Comparison of ENCODE assay signal across 11 mouse cellular contexts in the genomic region with DNA sequence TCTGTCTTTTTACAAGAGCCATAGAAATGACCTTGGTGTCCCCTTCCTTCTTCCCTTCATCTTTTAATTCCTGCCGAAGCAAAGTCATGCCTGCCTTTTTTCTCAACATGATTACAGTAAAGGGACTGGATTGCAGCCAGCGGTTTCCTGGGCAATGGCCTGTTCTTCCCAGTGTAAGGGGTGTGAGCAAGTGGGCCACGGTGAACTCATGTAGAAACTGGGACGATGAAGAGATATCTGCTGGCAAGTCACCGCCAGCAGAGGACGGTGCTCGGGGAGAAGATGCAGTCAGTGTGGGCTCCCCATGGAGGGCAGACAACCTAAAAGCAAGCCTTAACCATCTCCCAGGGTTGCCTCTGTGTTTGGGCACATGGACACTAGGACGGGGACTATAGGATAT. TPM values are rescaled to one million over a fixed set of nuclear protein-coding genes. Genes with fewer than 3 reads are reported as not detected.
DNase-seq lines count a peak whose midpoint lies in the region; ATAC-seq and TF ChIP-seq lines count a peak whose summit lies in the region.
"Had no signal": no experiment of that assay in that cellular context is flagged by ENCODE, and none has a peak within 500 bp of the region (broad histone marks: within the 10 kb centered on the region; RNA-seq: fewer than 3 reads in every experiment).

No protein-coding gene starts in this region.

- no peak overlapping the region for H3K4me3 ChIP-seq in heart, postnatal 0 days (ENCODE audit: low read depth, low read length)
- H3K4me3 ChIP-seq in lung, postnatal 0 days (ENCODE audit: low read depth, low read length) = no peak overlapping the region
- H3K4me3 ChIP-seq: neural tube, embryonic 12.5 days had no signal

- H3K36me3 ChIP-seq in heart, postnatal 0 days (replicated peaks; ENCODE audit: control insufficient read depth, insufficient read depth, low read length) = no peaks in the 10 kb centered on the region
- no peaks in the 10 kb centered on the region for H3K36me3 ChIP-seq in lung, postnatal 0 days (ENCODE audit: insufficient read depth, low read length)
- H3K36me3 ChIP-seq: neural tube, embryonic 12.5 days had no signal

- 0 out of 2 replicates have a peak, but pooled peaks have one; percentile 8 for TF ChIP-seq CTCF in heart, postnatal 0 days (IDR thresholded peaks at IDR 0.05; ENCODE audit: low read depth)
- no peak; the same call in 1 of the 2 replicates for TF ChIP-seq CTCF in lung, postnatal 0 days (IDR thresholded peaks at IDR 0.05)

- WGBS in heart, postnatal 0 days = 14% methylated on average over 8 of the region's 8 CpGs
- WGBS in lung, postnatal 0 days = 36% methylated on average over 8 of the region's 8 CpGs

- H3K4me1 ChIP-seq in heart, postnatal 0 days (ENCODE audit: control insufficient read depth, insufficient read depth) = peaks cover 40% of the 10 kb centered on the region
- peaks cover 10% of the 10 kb centered on the region for H3K4me1 ChIP-seq in lung, postnatal 0 days (ENCODE audit: insufficient read depth, low read depth, low read length)

- no peaks in the 10 kb centered on the region for H3K9me3 ChIP-seq in heart, postnatal 0 days (replicated peaks; ENCODE audit: control insufficient read depth, low read length)
- no peaks in the 10 kb centered on the region for H3K9me3 ChIP-seq in lung, postnatal 0 days (ENCODE audit: low read length)
- H3K9me3 ChIP-seq: neural tube, embryonic 12.5 days had no signal

- no peak for ATAC-seq in heart, postnatal 0 days (ENCODE audit: insufficient read depth, low read depth)
- no peak for ATAC-seq in lung, postnatal 0 days
- ATAC-seq: forebrain, embryonic 14.5 days had no signal

- no peaks in the 10 kb centered on the region for H3K27me3 ChIP-seq in heart, postnatal 0 days (ENCODE audit: control insufficient read depth, insufficient read depth, low read length)
- no peaks in the 10 kb centered on the region for H3K27me3 ChIP-seq in lung, postnatal 0 days (replicated peaks; ENCODE audit: insufficient read depth, low read length)
- H3K27me3 ChIP-seq: neural tube, embryonic 12.5 days had no signal

- DNase-seq in adrenal gland, postnatal 14 days = peak; percentile 56
- DNase-seq in adrenal gland, postnatal 10 days = no peak
- peak; percentile 71 for DNase-seq in left cerebral cortex, postnatal 4 days
- DNase-seq in left cerebral cortex, postnatal 25 days (ENCODE audit: low spot score in 2 of 2) = no peak
- no peak for DNase-seq in heart, postnatal 0 days (ENCODE audit: low spot score)
- peak; percentile 44 for DNase-seq in lung, postnatal 0 days (ENCODE audit: low spot score)
- DNase-seq in urinary bladder, postnatal 4 days (ENCODE audit: low spot score in 2 of 2) = no peak
- DNase-seq in thymus, postnatal 4 days = no peak

- TF ChIP-seq EP300 in heart, postnatal 0 days (IDR thresholded peaks at IDR 0.05; ENCODE audit: low read depth) = no peak
- TF ChIP-seq EP300 in lung, postnatal 0 days (IDR thresholded peaks at IDR 0.05) = no peak

- intact Hi-C loops in left cerebral cortex, postnatal 4 days (cut with DNase I) = loop anchor here (2.0 to 5.0 kb wide), 2 partner anchors 127 to 210 kb away; no protein-coding TSS in a partner anchor
- intact Hi-C loops in left cerebral cortex, postnatal 25 days (cut with DNase I) = loop anchor here (2.0 kb wide), 2 partner anchors 87 to 211 kb away; no protein-coding TSS in a partner anchor

- 0 out of 2 replicates have a peak overlapping the region, but pooled peaks have one; percentile 8 for H3K9ac ChIP-seq in heart, postnatal 0 days (replicated peaks; ENCODE audit: low read depth, low read length)
- no peak overlapping the region for H3K9ac ChIP-seq in lung, postnatal 0 days (replicated peaks; ENCODE audit: low read depth)
- H3K9ac ChIP-seq: liver, embryonic 14.5 days; neural tube, embryonic 12.5 days had no signal

- peak overlapping the region; percentile 26; the same call in 1 of the 2 replicates for H3K27ac ChIP-seq in heart, postnatal 0 days (ENCODE audit: low read depth)
- H3K27ac ChIP-seq in lung, postnatal 0 days (ENCODE audit: low read length) = 0 out of 2 replicates have a peak overlapping the region, but pooled peaks have one; percentile 4
- H3K27ac ChIP-seq: liver, embryonic 14.5 days; neural tube, embryonic 12.5 days had no signal

- no peak overlapping the region for H3K4me2 ChIP-seq in heart, postnatal 0 days (ENCODE audit: low read depth, low read length)
- no peak overlapping the region for H3K4me2 ChIP-seq in lung, postnatal 0 days (replicated peaks; ENCODE audit: low read depth, low read length)
- H3K4me2 ChIP-seq: neural tube, embryonic 12.5 days had no signal

RNA-seq across cellular contexts. Expression of gene Csrp1, which starts 47.9 kb away (rescaled TPM):
- total RNA-seq in adrenal gland, postnatal 14 days (2021) = 70.1 and 88.2 TPM in 2 replicates
- 10 to 100 TPM; 94.9 to 97.9 TPM for total RNA-seq in adrenal gland, postnatal 10 days (2021)
- 10 to 100 TPM; 31.2 to 32.8 TPM for total RNA-seq in left cerebral cortex, postnatal 4 days (2021)
- 100 to 1,000 TPM; 179 to 206 TPM for total RNA-seq in left cerebral cortex, postnatal 25 days (2021)
- 529 and 840 TPM in 2 replicates for total RNA-seq in heart, postnatal 0 days (2014; rRNA removed; ENCODE audit: low replicate concordance)
- 128 and 145 TPM in 2 replicates for polyA plus RNA-seq in heart, postnatal 0 days (2015; fragmentation: Nextera tagmentation; extraction: Ambion mirVana)
- polyA plus RNA-seq in lung, postnatal 0 days (2015; fragmentation: Nextera tagmentation; extraction: Ambion mirVana) = 449 and 545 TPM in 2 replicates

Comparison
In these comparisons a context has a peak if more than half of its experiments do, and no peak if none do; other contexts are left out.
1. DNase-seq: peak in adrenal gland, postnatal 14 days (single experiment), left cerebral cortex, postnatal 4 days (single experiment) and lung, postnatal 0 days (single experiment); none in adrenal gland, postnatal 10 days (single experiment), left cerebral cortex, postnatal 25 days (0 of 2), heart, postnatal 0 days (single experiment), urinary bladder, postnatal 4 days (0 of 2) and thymus, postnatal 4 days (single experiment).